Mouse (Mus musculus): Measurements from ENCODE around the gene Epm2aip1. TPM values are rescaled to one million over a fixed set of nuclear protein-coding genes. Genes with fewer than 3 reads are reported as not detected.

Epm2aip1 gene
- polyA plus RNA-seq, 1 experiment from 2014 or later: 24.4 TPM

- H3K9ac ChIP-seq (ENCODE audit: low read length): no peak overlapping the region
These were observed 3.4 kb downstream of the Epm2aip1 start for GRCm38 (mm10) chr9:111275156-111275555.

GRCm38 (mm10) chr9:111285061-111285460 lies 13.3 kb downstream of the Epm2aip1 start:
- Histone ChIP-seq H3K9me3 (ENCODE audit: control insufficient read depth, low read length) (no peaks in the 10 kb centered on the region), H3K4me1 (replicated peaks; ENCODE audit: control insufficient read depth, insufficient read depth, low read length) (no peaks in the 10 kb centered on the region), H3K4me2 (ENCODE audit: low read depth, low read length) (no peak overlapping the region), H3K9ac (ENCODE audit: low read length) (no peak overlapping the region), H3K27me3 (ENCODE audit: control insufficient read depth, insufficient read depth, low read depth, low read length) (no peaks in the 10 kb centered on the region), H3K4me3 (ENCODE audit: low read length) (no peak overlapping the region), H3K27ac (ENCODE audit: low read length) (no peak overlapping the region), H3K36me3 (ENCODE audit: control insufficient read depth, insufficient read depth, low read length) (no peaks in the 10 kb centered on the region)
- 41% methylated on average over 3 of the region's 3 CpGs for WGBS
- ATAC-seq (ENCODE audit: low read depth): no peak

More at GRCm38 (mm10) chr9:111275156-111275555, 3.4 kb downstream of the Epm2aip1 start:
- Histone ChIP-seq H3K4me1 (replicated peaks; ENCODE audit: control insufficient read depth, insufficient read depth, low read length) (peaks cover 39% of the 10 kb centered on the region), H3K9me3 (ENCODE audit: control insufficient read depth, low read length) (no peaks in the 10 kb centered on the region), H3K4me2 (ENCODE audit: low read depth, low read length) (peak overlapping the region; percentile 49), H3K27me3 (ENCODE audit: control insufficient read depth, insufficient read depth, low read depth, low read length) (no peaks in the 10 kb centered on the region), H3K36me3 (ENCODE audit: control insufficient read depth, insufficient read depth, low read length) (peaks cover 16% of the 10 kb centered on the region), H3K27ac (ENCODE audit: low read length) (no peak overlapping the region), H3K4me3 (ENCODE audit: low read length) (peak overlapping the region; percentile 28)
- 14% methylated on average over 1 of the region's 1 CpGs for WGBS
- no peak for ATAC-seq (ENCODE audit: low read depth)

GRCm38 (mm10) chr9:111285676-111286075 lies 13.9 kb downstream of the Epm2aip1 start:
- Histone ChIP-seq H3K4me3 (ENCODE audit: low read length) (no peak overlapping the region), H3K9me3 (ENCODE audit: control insufficient read depth, low read length) (no peaks in the 10 kb centered on the region), H3K36me3 (ENCODE audit: control insufficient read depth, insufficient read depth, low read length) (no peaks in the 10 kb centered on the region), H3K9ac (ENCODE audit: low read length) (no peak overlapping the region), H3K27me3 (ENCODE audit: control insufficient read depth, insufficient read depth, low read depth, low read length) (no peaks in the 10 kb centered on the region), H3K4me2 (ENCODE audit: low read depth, low read length) (no peak overlapping the region), H3K27ac (ENCODE audit: low read length) (no peak overlapping the region), H3K4me1 (replicated peaks; ENCODE audit: control insufficient read depth, insufficient read depth, low read length) (no peaks in the 10 kb centered on the region)
- no peak for ATAC-seq (ENCODE audit: low read depth)
- WGBS: 11% methylated on average over 5 of the region's 5 CpGs

- H3K9me3 ChIP-seq (ENCODE audit: control insufficient read depth, low read length): no peaks in the 10 kb centered on the region
- ATAC-seq (ENCODE audit: low read depth): no peak
- no peak overlapping the region for H3K27ac ChIP-seq (ENCODE audit: low read length)
- 66% methylated on average over 2 of the region's 2 CpGs for WGBS
- no peak overlapping the region for H3K4me3 ChIP-seq (ENCODE audit: low read length)
- no peaks in the 10 kb centered on the region for H3K4me1 ChIP-seq (replicated peaks; ENCODE audit: control insufficient read depth, insufficient read depth, low read length)
- H3K27me3 ChIP-seq (ENCODE audit: control insufficient read depth, insufficient read depth, low read depth, low read length): no peaks in the 10 kb centered on the region
- H3K4me2 ChIP-seq (ENCODE audit: low read depth, low read length): no peak overlapping the region
- H3K36me3 ChIP-seq (ENCODE audit: control insufficient read depth, insufficient read depth, low read length): no peaks in the 10 kb centered on the region
- H3K9ac ChIP-seq (ENCODE audit: low read length): no peak overlapping the region
These were observed 14.7 kb downstream of the Epm2aip1 start for GRCm38 (mm10) chr9:111286468-111286867.

- H3K27ac ChIP-seq (ENCODE audit: low read length): no peak overlapping the region
- H3K36me3 ChIP-seq (ENCODE audit: control insufficient read depth, insufficient read depth, low read length): no peaks in the 10 kb centered on the region
- H3K4me1 ChIP-seq (replicated peaks; ENCODE audit: control insufficient read depth, insufficient read depth, low read length): no peaks in the 10 kb centered on the region
- no peaks in the 10 kb centered on the region for H3K27me3 ChIP-seq (ENCODE audit: control insufficient read depth, insufficient read depth, low read depth, low read length)
- no peak for ATAC-seq (ENCODE audit: low read depth)
- 93% methylated on average over 4 of the region's 4 CpGs for WGBS
- H3K4me3 ChIP-seq (ENCODE audit: low read length): no peak overlapping the region
- no peaks in the 10 kb centered on the region for H3K9me3 ChIP-seq (ENCODE audit: control insufficient read depth, low read length)
- no peak overlapping the region for H3K4me2 ChIP-seq (ENCODE audit: low read depth, low read length)
- no peak overlapping the region for H3K9ac ChIP-seq (ENCODE audit: low read length)
These were observed 16.2 kb downstream of the Epm2aip1 start for GRCm38 (mm10) chr9:111287956-111288355.

- Histone ChIP-seq H3K4me2 (ENCODE audit: low read depth, low read length) (peak overlapping the region; percentile 48), H3K36me3 (ENCODE audit: control insufficient read depth, insufficient read depth, low read length) (no peaks in the 10 kb centered on the region), H3K4me3 (ENCODE audit: low read length) (peak overlapping the region; percentile 24), H3K27me3 (ENCODE audit: control insufficient read depth, insufficient read depth, low read depth, low read length) (no peaks in the 10 kb centered on the region), H3K9me3 (ENCODE audit: control insufficient read depth, low read length) (no peaks in the 10 kb centered on the region), H3K27ac (ENCODE audit: low read length) (no peak overlapping the region), H3K4me1 (replicated peaks; ENCODE audit: control insufficient read depth, insufficient read depth, low read length) (no peaks in the 10 kb centered on the region), H3K9ac (ENCODE audit: low read length) (0 out of 2 replicates have a peak overlapping the region, but pooled peaks have one; percentile 25)
- peak; percentile 64 for ATAC-seq (ENCODE audit: low read depth)
- WGBS: 51% methylated on average over 9 of the region's 9 CpGs
These were observed 17.6 kb downstream of the Epm2aip1 start for GRCm38 (mm10) chr9:111289294-111289831.

- no peaks in the 10 kb centered on the region for H3K27me3 ChIP-seq (ENCODE audit: control insufficient read depth, insufficient read depth, low read depth, low read length)
- peak overlapping the region; percentile 24 for H3K4me3 ChIP-seq (ENCODE audit: low read length)
- no peaks in the 10 kb centered on the region for H3K4me1 ChIP-seq (replicated peaks; ENCODE audit: control insufficient read depth, insufficient read depth, low read length)
- H3K36me3 ChIP-seq (ENCODE audit: control insufficient read depth, insufficient read depth, low read length): no peaks in the 10 kb centered on the region
- H3K27ac ChIP-seq (ENCODE audit: low read length): no peak overlapping the region
- no peaks in the 10 kb centered on the region for H3K9me3 ChIP-seq (ENCODE audit: control insufficient read depth, low read length)
- 12% methylated on average over 21 of the region's 21 CpGs for WGBS
- ATAC-seq (ENCODE audit: low read depth): peak; percentile 85
- H3K9ac ChIP-seq (ENCODE audit: low read length): 0 out of 2 replicates have a peak overlapping the region, but pooled peaks have one; percentile 25
- peak overlapping the region; percentile 48 for H3K4me2 ChIP-seq (ENCODE audit: low read depth, low read length)
These were observed 18.2 kb downstream of the Epm2aip1 start for GRCm38 (mm10) chr9:111289832-111290339.

GRCm38 (mm10) chr9:111290539-111291100 lies 18.9 kb downstream of the Epm2aip1 start:
- H3K4me2 ChIP-seq (ENCODE audit: low read depth, low read length): no peak overlapping the region
- no peak overlapping the region for H3K9ac ChIP-seq (ENCODE audit: low read length)
- ATAC-seq (ENCODE audit: low read depth): no peak
- no peak overlapping the region for H3K4me3 ChIP-seq (ENCODE audit: low read length)
- H3K9me3 ChIP-seq (ENCODE audit: control insufficient read depth, low read length): no peaks in the 10 kb centered on the region
- H3K36me3 ChIP-seq (ENCODE audit: control insufficient read depth, insufficient read depth, low read length): no peaks in the 10 kb centered on the region
- 62% methylated on average over 11 of the region's 11 CpGs for WGBS
- no peaks in the 10 kb centered on the region for H3K27me3 ChIP-seq (ENCODE audit: control insufficient read depth, insufficient read depth, low read depth, low read length)
- H3K4me1 ChIP-seq (replicated peaks; ENCODE audit: control insufficient read depth, insufficient read depth, low read length): no peaks in the 10 kb centered on the region
- no peak overlapping the region for H3K27ac ChIP-seq (ENCODE audit: low read length)

GRCm38 (mm10) chr9:111293234-111293633 lies 21.5 kb downstream of the Epm2aip1 start:
- Histone ChIP-seq H3K27me3 (ENCODE audit: control insufficient read depth, insufficient read depth, low read depth, low read length) (no peaks in the 10 kb centered on the region), H3K9ac (ENCODE audit: low read length) (no peak overlapping the region), H3K36me3 (ENCODE audit: control insufficient read depth, insufficient read depth, low read length) (no peaks in the 10 kb centered on the region), H3K4me3 (ENCODE audit: low read length) (no peak overlapping the region), H3K4me1 (replicated peaks; ENCODE audit: control insufficient read depth, insufficient read depth, low read length) (no peaks in the 10 kb centered on the region), H3K4me2 (ENCODE audit: low read depth, low read length) (no peak overlapping the region), H3K27ac (ENCODE audit: low read length) (no peak overlapping the region), H3K9me3 (ENCODE audit: control insufficient read depth, low read length) (no peaks in the 10 kb centered on the region)
- no peak for ATAC-seq (ENCODE audit: low read depth)
- 76% methylated on average over 4 of the region's 4 CpGs for WGBS
